Mouse (Mus musculus): ENCODE data around the gene Cacna2d4. TPM values are rescaled to one million over a fixed set of nuclear protein-coding genes. Genes with fewer than 3 reads are reported as not detected.
"Not testable (repeated sequence)": the region's sequence is repeated elsewhere in the genome, so short reads cannot be mapped to it uniquely, and the experiment has no call there.

The Cacna2d4 gene
- polyA plus RNA-seq, 1 experiment from 2014 or later = 0.19 TPM

- peaks cover 34% of the 10 kb centered on the region for H3K36me3 ChIP-seq
- no peak overlapping the region for H3K27ac ChIP-seq
- H3K4me3 ChIP-seq = no peak overlapping the region
- H3K4me1 ChIP-seq = no peaks in the 10 kb centered on the region
- 76% methylated on average over 6 of the region's 6 CpGs for WGBS
- H3K9me3 ChIP-seq = no peaks in the 10 kb centered on the region
- no peak overlapping the region for H3K4me2 ChIP-seq
- H3K27me3 ChIP-seq = no peaks in the 10 kb centered on the region
- no peak overlapping the region for H3K9ac ChIP-seq
- no peak for ATAC-seq (ENCODE audit: borderline replicate concordance, extremely low read depth, low FRiP score, low TSS enrichment)
These were observed 116.2 kb downstream of the Cacna2d4 start for GRCm38 (mm10) chr6:119352501-119352900.

DNA sequence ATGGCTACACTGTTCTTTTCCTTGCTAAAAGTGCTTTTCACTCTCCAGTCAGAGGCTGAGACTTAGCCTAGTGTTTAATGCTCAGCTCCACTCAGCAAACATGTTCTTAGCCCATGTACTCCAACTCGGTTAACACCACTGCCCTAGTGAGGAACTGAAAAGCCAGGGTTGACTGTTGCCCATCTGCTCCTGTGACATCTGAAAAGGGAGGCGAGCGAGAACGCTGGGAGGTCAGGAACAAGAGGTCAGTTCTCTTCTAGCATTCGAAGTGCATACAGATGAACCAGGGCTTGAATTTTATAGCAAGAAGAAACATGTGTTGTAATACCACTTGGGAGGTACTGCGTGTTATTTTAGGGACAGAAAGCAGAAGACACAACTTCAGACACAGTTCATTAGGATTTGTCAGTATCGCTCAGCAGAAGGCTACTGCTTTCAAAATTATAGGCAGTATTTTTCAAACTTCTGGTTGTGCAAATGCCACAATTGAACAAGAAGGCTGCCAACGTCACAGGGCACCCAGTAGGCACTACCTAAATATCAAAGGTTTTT, 121.8 kb downstream of the Cacna2d4 start:
- Histone ChIP-seq H3K36me3 (peaks cover 68% of the 10 kb centered on the region), H3K4me3 (no peak overlapping the region), H3K27me3 (no peaks in the 10 kb centered on the region), H3K9ac (no peak overlapping the region), H3K4me2 (no peak overlapping the region), H3K27ac (no peak overlapping the region), H3K4me1 (no peaks in the 10 kb centered on the region), H3K9me3 (no peaks in the 10 kb centered on the region)
- ATAC-seq (ENCODE audit: borderline replicate concordance, extremely low read depth, low FRiP score, low TSS enrichment) = no peak
- 84% methylated on average over 8 of the region's 8 CpGs for WGBS

GRCm38 (mm10) chr6:119360250-119360649, 123.9 kb downstream of the Cacna2d4 start:
- 87% methylated on average over 6 of the region's 6 CpGs for WGBS

GRCm38 (mm10) chr6:119360925-119361702, 124.8 kb downstream of the Cacna2d4 start:
- Histone ChIP-seq H3K27ac (no peak overlapping the region), H3K4me2 (no peak overlapping the region), H3K4me3 (no peak overlapping the region), H3K9me3 (no peaks in the 10 kb centered on the region), H3K4me1 (no peaks in the 10 kb centered on the region), H3K27me3 (no peaks in the 10 kb centered on the region), H3K9ac (no peak overlapping the region), H3K36me3 (peaks cover 62% of the 10 kb centered on the region)
- 86% methylated on average over 3 of the region's 3 CpGs for WGBS
- ATAC-seq (ENCODE audit: borderline replicate concordance, extremely low read depth, low FRiP score, low TSS enrichment) = no peak

More at GRCm38 (mm10) chr6:119360250-119360649, 123.9 kb downstream of the Cacna2d4 start:
- not testable (repeated sequence) for H3K4me3 ChIP-seq; H3K27ac ChIP-seq; H3K4me1 ChIP-seq; H3K27me3 ChIP-seq; ATAC-seq (ENCODE audit: borderline replicate concordance, extremely low read depth, low FRiP score, low TSS enrichment); H3K9me3 ChIP-seq; H3K9ac ChIP-seq; H3K4me2 ChIP-seq
- H3K36me3 ChIP-seq = peaks cover 66% of the 10 kb centered on the region

GRCm38 (mm10) chr6:119363593-119363992, 127.3 kb downstream of the Cacna2d4 start:
- Histone ChIP-seq H3K9me3 (no peaks in the 10 kb centered on the region), H3K4me3 (no peak overlapping the region), H3K27me3 (no peaks in the 10 kb centered on the region), H3K9ac (no peak overlapping the region), H3K36me3 (peaks cover 60% of the 10 kb centered on the region), H3K4me1 (no peaks in the 10 kb centered on the region), H3K27ac (no peak overlapping the region), H3K4me2 (no peak overlapping the region)
- 87% methylated on average over 5 of the region's 5 CpGs for WGBS
- ATAC-seq (ENCODE audit: borderline replicate concordance, extremely low read depth, low FRiP score, low TSS enrichment) = no peak

DNA sequence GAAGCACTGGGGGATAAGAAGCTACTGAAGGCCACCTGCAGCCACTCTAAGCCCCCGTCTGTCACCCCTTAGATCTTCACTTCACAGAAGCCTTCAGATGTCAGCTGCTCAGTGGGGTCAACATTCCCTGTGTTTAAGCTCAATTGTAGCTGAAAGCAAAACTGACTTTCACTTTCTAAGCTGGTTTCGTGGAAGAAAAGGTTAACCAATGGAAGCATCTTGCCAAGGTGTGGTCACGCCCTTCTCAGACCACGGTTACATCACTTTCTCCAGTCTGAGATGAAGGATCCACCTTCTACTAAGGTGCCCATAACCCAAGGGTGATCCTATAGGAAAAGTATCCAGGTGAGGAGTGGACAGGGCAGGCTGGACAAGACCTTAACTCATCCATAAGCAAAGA, 130.5 kb downstream of the Cacna2d4 start:
- not testable (repeated sequence) for H3K4me1 ChIP-seq; H3K27me3 ChIP-seq; H3K4me2 ChIP-seq; H3K27ac ChIP-seq; H3K9ac ChIP-seq; ATAC-seq (ENCODE audit: borderline replicate concordance, extremely low read depth, low FRiP score, low TSS enrichment); H3K4me3 ChIP-seq; H3K9me3 ChIP-seq
- H3K36me3 ChIP-seq = peaks cover 49% of the 10 kb centered on the region
- WGBS = 90% methylated on average over 3 of the region's 4 CpGs

DNA sequence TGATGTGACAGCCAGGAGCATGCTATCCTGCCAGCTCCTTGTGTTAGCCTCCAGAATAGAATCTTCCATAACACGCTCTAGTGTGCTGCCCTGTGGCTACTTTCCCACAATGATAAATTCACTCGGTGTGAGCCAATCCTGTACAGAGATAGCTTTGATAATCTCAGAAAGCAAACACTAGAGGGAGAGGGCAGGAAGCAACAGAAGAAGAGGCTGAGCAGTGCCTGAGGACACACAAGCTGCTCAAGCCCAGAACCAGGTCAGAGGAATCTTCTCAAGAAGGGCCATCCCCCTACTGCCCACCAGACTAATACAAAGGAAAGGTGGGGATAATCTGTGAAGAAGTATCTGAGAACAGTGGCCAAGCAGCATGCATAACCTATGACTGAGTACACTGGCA, 131.1 kb downstream of the Cacna2d4 start:
- Histone ChIP-seq H3K4me1 (no peaks in the 10 kb centered on the region), H3K27ac (no peak overlapping the region), H3K4me3 (no peak overlapping the region), H3K36me3 (peaks cover 49% of the 10 kb centered on the region), H3K27me3 (no peaks in the 10 kb centered on the region), H3K4me2 (no peak overlapping the region), H3K9ac (no peak overlapping the region), H3K9me3 (no peaks in the 10 kb centered on the region)
- WGBS = 73% methylated on average over 2 of the region's 2 CpGs
- ATAC-seq (ENCODE audit: borderline replicate concordance, extremely low read depth, low FRiP score, low TSS enrichment) = no peak

GRCm38 (mm10) chr6:119371624-119372023, 135.3 kb downstream of the Cacna2d4 start:
- Histone ChIP-seq H3K4me2 (no peak overlapping the region), H3K27ac (no peak overlapping the region), H3K4me1 (no peaks in the 10 kb centered on the region), H3K27me3 (no peaks in the 10 kb centered on the region), H3K4me3 (no peak overlapping the region), H3K9me3 (no peaks in the 10 kb centered on the region), H3K36me3 (peaks cover 19% of the 10 kb centered on the region; the same call in 1 of the 2 replicates), H3K9ac (no peak overlapping the region)
- no peak for ATAC-seq (ENCODE audit: borderline replicate concordance, extremely low read depth, low FRiP score, low TSS enrichment)

GRCm38 (mm10) chr6:119372237-119372636, 135.9 kb downstream of the Cacna2d4 start:
- H3K36me3 ChIP-seq = peaks cover 19% of the 10 kb centered on the region; the same call in 1 of the 2 replicates
- no peak for ATAC-seq (ENCODE audit: borderline replicate concordance, extremely low read depth, low FRiP score, low TSS enrichment)

DNA sequence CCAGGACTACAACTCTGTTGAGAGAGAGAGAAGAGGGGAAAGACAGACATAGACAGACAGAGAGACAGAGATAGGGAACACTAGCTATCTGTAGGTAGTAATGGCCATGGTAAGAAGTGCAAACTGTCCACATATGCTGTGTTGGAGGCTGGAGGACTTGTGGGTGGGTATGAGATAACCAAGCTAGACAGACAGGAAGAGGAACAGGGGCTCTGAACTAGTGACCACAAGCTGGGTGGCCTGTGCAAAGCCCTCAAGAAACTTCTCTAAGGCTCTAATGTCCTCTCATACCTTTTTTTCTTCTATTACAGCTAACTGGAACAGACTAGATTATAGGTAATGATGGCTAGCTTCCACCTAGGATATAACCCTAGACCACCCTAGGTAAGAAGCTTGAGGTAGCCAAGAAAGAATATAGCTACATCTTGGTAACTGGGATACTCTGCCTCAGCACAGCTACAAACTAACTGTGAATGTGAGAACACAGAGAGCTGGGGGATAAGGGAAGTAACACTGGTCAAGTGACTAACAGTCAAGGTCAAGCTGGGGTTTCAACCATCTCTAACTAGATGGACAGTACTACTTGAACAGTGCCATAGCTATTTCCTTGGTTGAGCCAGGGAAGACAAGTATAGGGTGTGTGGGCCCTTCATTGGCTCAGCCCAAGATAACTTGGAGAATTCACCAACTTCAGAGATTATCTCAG, 136.8 kb downstream of the Cacna2d4 start:
- no peak overlapping the region for H3K9ac ChIP-seq
- H3K9me3 ChIP-seq = no peaks in the 10 kb centered on the region
- H3K27me3 ChIP-seq = no peaks in the 10 kb centered on the region
- ATAC-seq (ENCODE audit: borderline replicate concordance, extremely low read depth, low FRiP score, low TSS enrichment) = no peak
- H3K4me2 ChIP-seq = no peak overlapping the region
- no peak overlapping the region for H3K27ac ChIP-seq
- H3K4me3 ChIP-seq = no peak overlapping the region
- H3K36me3 ChIP-seq = peaks cover 13% of the 10 kb centered on the region; the same call in 1 of the 2 replicates
- H3K4me1 ChIP-seq = no peaks in the 10 kb centered on the region

More at GRCm38 (mm10) chr6:119372237-119372636, 135.9 kb downstream of the Cacna2d4 start:
- WGBS = 43% methylated on average over 5 of the region's 5 CpGs
- H3K9ac ChIP-seq = no peak overlapping the region
- no peaks in the 10 kb centered on the region for H3K4me1 ChIP-seq
- no peak overlapping the region for H3K27ac ChIP-seq
- H3K4me2 ChIP-seq = no peak overlapping the region
- H3K9me3 ChIP-seq = no peaks in the 10 kb centered on the region
- H3K4me3 ChIP-seq = no peak overlapping the region
- no peaks in the 10 kb centered on the region for H3K27me3 ChIP-seq

DNA sequence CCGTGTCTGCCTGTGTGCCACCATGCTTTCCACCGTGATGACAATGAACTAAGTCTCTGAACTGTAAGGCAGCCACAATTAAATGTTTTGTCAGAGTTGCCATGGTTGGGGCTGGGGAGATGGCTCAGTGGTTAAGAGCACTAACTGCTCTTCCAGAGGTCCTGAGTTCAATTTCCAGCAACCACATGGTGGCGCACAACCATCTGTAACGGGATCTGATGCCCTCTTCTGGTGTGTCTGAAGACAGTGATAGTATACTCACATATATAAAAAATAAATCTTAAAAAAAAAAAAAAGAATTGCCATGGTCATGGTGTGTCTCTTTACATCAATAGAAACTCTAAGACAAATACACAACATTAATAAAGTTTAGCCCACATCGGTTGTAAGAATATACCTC, 138.7 kb downstream of the Cacna2d4 start:
- Histone ChIP-seq H3K27ac (no peak overlapping the region), H3K4me3 (no peak overlapping the region), H3K27me3 (no peaks in the 10 kb centered on the region), H3K9ac (no peak overlapping the region), H3K9me3 (no peaks in the 10 kb centered on the region), H3K4me1 (no peaks in the 10 kb centered on the region), H3K36me3 (no peaks in the 10 kb centered on the region), H3K4me2 (no peak overlapping the region)
- 77% methylated on average over 5 of the region's 5 CpGs for WGBS
- no peak for ATAC-seq (ENCODE audit: borderline replicate concordance, extremely low read depth, low FRiP score, low TSS enrichment)

DNA sequence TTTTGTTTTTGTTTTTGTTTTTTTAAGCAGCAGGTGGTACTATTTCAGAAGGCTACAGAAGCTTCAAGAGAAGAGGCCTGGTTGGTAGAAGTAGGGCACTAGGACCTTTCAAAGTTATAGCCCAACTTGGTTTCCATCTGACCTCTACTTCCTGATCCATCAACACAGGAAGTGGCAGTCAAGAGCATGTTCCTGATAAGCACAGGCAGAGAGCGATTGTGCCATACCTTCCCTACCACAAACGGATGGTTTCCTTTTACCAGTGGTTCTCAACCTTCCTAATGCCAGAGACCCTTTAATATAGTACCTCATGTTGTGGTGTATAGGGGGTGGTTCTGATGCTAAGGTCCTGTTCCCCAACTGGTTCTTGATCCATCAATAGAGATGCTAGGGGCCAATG, 141.3 kb downstream of the Cacna2d4 start:
- 15% methylated on average over 2 of the region's 2 CpGs for WGBS
- Histone ChIP-seq H3K36me3 (no peaks in the 10 kb centered on the region), H3K4me3 (no peak overlapping the region), H3K9me3 (no peaks in the 10 kb centered on the region), H3K27me3 (no peaks in the 10 kb centered on the region), H3K4me1 (no peaks in the 10 kb centered on the region), H3K4me2 (no peak overlapping the region), H3K9ac (no peak overlapping the region), H3K27ac (no peak overlapping the region)
- no peak for ATAC-seq (ENCODE audit: borderline replicate concordance, extremely low read depth, low FRiP score, low TSS enrichment)
